Mouse (Mus musculus): Measurements from ENCODE around the gene Zfp148. TPM values are rescaled to one million over a fixed set of nuclear protein-coding genes. Genes with fewer than 3 reads are reported as not detected.

Zfp148 gene
- polyA plus RNA-seq, 1 experiment from 2014 or later: 30.3 TPM

DNA sequence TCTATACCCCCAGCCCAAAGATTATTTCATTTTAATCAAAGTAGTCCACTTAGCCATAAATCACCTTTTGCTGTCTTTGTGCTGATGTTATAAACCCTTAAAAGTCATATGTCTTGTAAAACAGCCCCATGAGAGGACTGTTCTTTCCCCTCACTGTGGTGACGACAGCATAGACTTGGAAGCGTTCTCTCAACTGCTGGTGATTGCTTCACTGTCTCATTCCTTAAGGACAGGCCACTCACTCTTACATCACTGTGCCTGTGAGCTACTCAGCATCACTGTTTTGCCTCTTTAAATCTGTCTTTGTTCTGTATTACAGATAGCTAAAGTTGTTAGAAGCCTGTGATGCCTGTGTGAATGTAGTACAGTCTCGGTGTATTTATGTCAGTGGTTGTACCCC lies 80.8 kb downstream of the Zfp148 start:
- TF ChIP-seq EP300 (IDR thresholded peaks at IDR 0.05) (no peak), CTCF (IDR thresholded peaks at IDR 0.05) (no peak)
- 53% methylated on average over 3 of the region's 3 CpGs for WGBS
- peaks cover 12% of the 10 kb centered on the region; the same call in 1 of the 2 replicates for H3K36me3 ChIP-seq (ENCODE audit: insufficient read depth, low read length)
- DNase-seq (ENCODE audit: low spot score) (peak; percentile 79), ATAC-seq (peak; percentile 74)
- no peaks in the 10 kb centered on the region for H3K9me3 ChIP-seq (ENCODE audit: low read length)
- H3K27me3 ChIP-seq (replicated peaks; ENCODE audit: insufficient read depth, low read length): no peaks in the 10 kb centered on the region
- H3K4me2 ChIP-seq (replicated peaks; ENCODE audit: low read depth, low read length): no peak overlapping the region
- no peak overlapping the region for H3K9ac ChIP-seq (replicated peaks; ENCODE audit: low read depth)
- no peak overlapping the region for H3K27ac ChIP-seq (ENCODE audit: low read length)
- no peak overlapping the region for H3K4me3 ChIP-seq (ENCODE audit: low read depth, low read length)
- H3K4me1 ChIP-seq (ENCODE audit: insufficient read depth, low read depth, low read length): no peaks in the 10 kb centered on the region

DNA sequence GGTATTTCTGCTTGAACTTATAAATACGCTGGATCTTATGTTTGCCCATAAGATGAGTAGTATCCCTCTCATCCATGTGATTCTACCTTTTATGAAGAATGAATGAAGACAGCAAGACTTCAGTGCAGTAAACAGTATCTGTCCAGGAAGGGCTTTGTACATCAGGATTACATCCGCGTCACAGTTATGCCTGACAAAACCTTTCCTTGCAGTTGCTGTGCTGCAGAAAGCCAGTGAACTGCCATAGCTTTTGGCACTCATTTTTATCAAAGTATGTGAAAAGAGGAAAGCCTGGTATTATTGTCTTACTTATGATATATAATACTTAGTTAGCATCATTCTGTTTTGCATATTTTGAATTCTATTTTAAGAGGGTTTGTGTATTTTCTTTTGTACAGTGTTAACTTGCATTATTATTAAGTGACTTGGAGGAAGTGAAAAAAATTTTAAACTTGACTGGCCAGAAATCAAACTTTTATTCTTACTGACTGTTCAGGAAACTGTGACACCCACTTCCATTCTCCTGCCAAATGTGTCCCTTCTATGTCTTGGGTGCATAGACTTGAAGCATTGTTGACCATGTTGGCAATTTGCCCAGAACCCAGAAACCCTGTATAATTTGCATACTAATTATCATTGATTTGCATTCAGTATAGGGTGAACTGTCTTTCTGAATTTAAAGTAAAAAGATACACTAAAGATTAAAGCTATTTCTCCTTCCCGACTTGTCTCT lies 84.0 kb downstream of the Zfp148 start:
- H3K4me1 ChIP-seq (ENCODE audit: insufficient read depth, low read depth, low read length): no peaks in the 10 kb centered on the region
- no peak overlapping the region for H3K4me2 ChIP-seq (replicated peaks; ENCODE audit: low read depth, low read length)
- DNase-seq (ENCODE audit: low spot score) (peak; percentile 40), ATAC-seq (no peak)
- WGBS: 85% methylated on average over 4 of the region's 4 CpGs
- no peak overlapping the region for H3K27ac ChIP-seq (ENCODE audit: low read length)
- H3K9me3 ChIP-seq (ENCODE audit: low read length): no peaks in the 10 kb centered on the region
- no peak overlapping the region for H3K9ac ChIP-seq (replicated peaks; ENCODE audit: low read depth)
- TF ChIP-seq EP300 (IDR thresholded peaks at IDR 0.05) (no peak), CTCF (IDR thresholded peaks at IDR 0.05) (no peak)
- H3K4me3 ChIP-seq (ENCODE audit: low read depth, low read length): no peak overlapping the region
- no peaks in the 10 kb centered on the region for H3K27me3 ChIP-seq (replicated peaks; ENCODE audit: insufficient read depth, low read length)
- H3K36me3 ChIP-seq (ENCODE audit: insufficient read depth, low read length): peaks cover 2% of the 10 kb centered on the region; the same call in 1 of the 2 replicates

DNA sequence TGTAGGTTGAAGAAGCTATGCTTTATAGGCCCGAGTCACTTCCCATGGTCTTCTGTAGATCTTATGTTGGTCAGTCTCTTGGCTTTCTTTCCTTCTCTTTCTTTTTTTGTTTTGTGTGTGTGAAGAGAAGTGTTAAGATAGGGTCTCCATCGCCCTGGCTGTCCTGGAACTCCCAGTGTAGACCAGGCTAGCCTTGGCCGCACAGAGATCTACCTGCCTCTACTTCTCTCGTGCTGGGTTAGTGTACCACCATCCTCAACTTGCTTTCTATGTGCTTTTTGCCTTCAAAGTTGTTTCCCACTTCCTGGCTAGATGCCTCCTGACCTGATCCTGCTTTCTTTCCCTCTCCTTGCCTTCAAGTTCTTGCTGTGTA lies 84.6 kb downstream of the Zfp148 start:
- Histone ChIP-seq H3K4me1 (ENCODE audit: insufficient read depth, low read depth, low read length) (no peaks in the 10 kb centered on the region), H3K27ac (ENCODE audit: low read length) (no peak overlapping the region), H3K36me3 (ENCODE audit: insufficient read depth, low read length) (no peaks in the 10 kb centered on the region), H3K9me3 (ENCODE audit: low read length) (no peaks in the 10 kb centered on the region), H3K4me3 (ENCODE audit: low read depth, low read length) (no peak overlapping the region), H3K9ac (replicated peaks; ENCODE audit: low read depth) (no peak overlapping the region), H3K4me2 (replicated peaks; ENCODE audit: low read depth, low read length) (no peak overlapping the region), H3K27me3 (replicated peaks; ENCODE audit: insufficient read depth, low read length) (no peaks in the 10 kb centered on the region)
- TF ChIP-seq CTCF (IDR thresholded peaks at IDR 0.05) (no peak), EP300 (IDR thresholded peaks at IDR 0.05) (no peak)
- ATAC-seq: no peak
- no peak for DNase-seq (ENCODE audit: low spot score)
- WGBS: 92% methylated on average over 4 of the region's 4 CpGs

DNA sequence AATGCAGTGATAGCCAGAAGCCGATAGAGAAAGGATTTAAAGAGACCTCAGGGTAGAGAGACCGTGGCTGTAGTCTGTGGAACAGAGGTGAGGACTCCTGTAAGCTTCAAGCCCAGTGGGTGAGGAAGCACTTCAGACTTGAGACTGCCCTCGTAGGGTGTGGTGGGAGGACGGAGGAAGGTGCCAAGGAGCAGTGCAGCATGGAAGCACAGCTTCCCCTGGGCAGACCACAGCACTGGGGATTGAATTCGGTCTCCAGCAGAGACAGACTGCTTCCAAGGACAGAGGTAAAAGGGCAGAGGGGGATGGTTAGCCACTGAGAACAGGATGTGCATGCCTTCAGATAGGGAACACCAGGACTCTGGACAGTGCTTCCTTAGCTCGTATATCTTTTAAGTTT lies 86.8 kb downstream of the Zfp148 start:
- ATAC-seq (no peak), DNase-seq (ENCODE audit: low spot score) (no peak)
- H3K27me3 ChIP-seq (replicated peaks; ENCODE audit: insufficient read depth, low read length): no peaks in the 10 kb centered on the region
- H3K36me3 ChIP-seq (ENCODE audit: insufficient read depth, low read length): no peaks in the 10 kb centered on the region
- no peak overlapping the region for H3K4me2 ChIP-seq (replicated peaks; ENCODE audit: low read depth, low read length)
- no peak overlapping the region for H3K9ac ChIP-seq (replicated peaks; ENCODE audit: low read depth)
- no peaks in the 10 kb centered on the region for H3K9me3 ChIP-seq (ENCODE audit: low read length)
- no peak overlapping the region for H3K4me3 ChIP-seq (ENCODE audit: low read depth, low read length)
- TF ChIP-seq CTCF (IDR thresholded peaks at IDR 0.05) (no peak), EP300 (IDR thresholded peaks at IDR 0.05) (no peak)
- H3K4me1 ChIP-seq (ENCODE audit: insufficient read depth, low read depth, low read length): no peaks in the 10 kb centered on the region
- WGBS: 58% methylated on average over 6 of the region's 6 CpGs
- no peak overlapping the region for H3K27ac ChIP-seq (ENCODE audit: low read length)

DNA sequence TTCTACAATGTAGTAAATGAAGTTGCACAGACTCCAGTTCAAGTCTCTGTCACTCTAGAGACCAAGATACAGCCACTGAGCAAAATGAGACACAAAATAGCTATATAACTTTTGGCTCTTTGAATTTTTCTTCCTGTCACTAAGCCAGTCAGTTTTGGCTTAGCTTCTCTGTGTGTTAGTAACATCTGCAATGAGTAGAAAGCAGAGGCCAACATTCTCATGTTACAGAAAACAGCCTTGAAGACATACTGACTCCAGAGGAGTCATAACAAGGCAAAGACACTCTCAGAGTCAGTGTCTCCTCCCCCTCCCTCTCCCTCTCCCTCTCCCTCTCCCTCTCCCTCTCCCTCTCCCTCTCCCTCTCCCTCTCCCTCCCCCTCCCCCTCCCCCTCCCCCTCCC lies 89.3 kb downstream of the Zfp148 start:
- Histone ChIP-seq H3K27me3 (replicated peaks; ENCODE audit: insufficient read depth, low read length) (no peaks in the 10 kb centered on the region), H3K4me1 (ENCODE audit: insufficient read depth, low read depth, low read length) (no peaks in the 10 kb centered on the region), H3K36me3 (ENCODE audit: insufficient read depth, low read length) (no peaks in the 10 kb centered on the region), H3K27ac (ENCODE audit: low read length) (no peak overlapping the region), H3K9ac (replicated peaks; ENCODE audit: low read depth) (no peak overlapping the region), H3K4me2 (replicated peaks; ENCODE audit: low read depth, low read length) (no peak overlapping the region), H3K4me3 (ENCODE audit: low read depth, low read length) (no peak overlapping the region), H3K9me3 (ENCODE audit: low read length) (no peaks in the 10 kb centered on the region)
- peak; percentile 23 for DNase-seq (ENCODE audit: low spot score)
- no peak for ATAC-seq
- TF ChIP-seq EP300 (IDR thresholded peaks at IDR 0.05) (no peak), CTCF (IDR thresholded peaks at IDR 0.05) (no peak)

DNA sequence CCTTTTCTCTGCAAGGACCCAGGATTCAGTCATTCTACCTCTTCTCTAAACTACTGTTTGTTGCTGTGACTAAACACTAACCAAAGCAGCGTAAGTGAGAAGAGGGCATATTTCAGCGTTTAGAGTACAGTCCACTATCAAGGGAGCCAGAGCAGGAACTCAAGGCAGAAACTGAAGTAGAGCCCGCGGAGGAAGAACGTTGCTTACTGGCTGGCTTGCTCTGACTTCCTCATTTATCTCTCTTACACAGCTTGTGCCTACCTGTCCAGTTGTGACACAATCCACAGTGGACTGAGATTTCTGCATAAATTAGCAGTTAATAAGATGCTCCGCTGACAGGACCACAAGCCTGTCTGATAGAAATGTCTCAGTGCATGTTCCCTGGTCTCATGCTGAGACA lies 93.7 kb downstream of the Zfp148 start:
- ATAC-seq (no peak), DNase-seq (ENCODE audit: low spot score) (no peak)
- H3K4me2 ChIP-seq (replicated peaks; ENCODE audit: low read depth, low read length): no peak overlapping the region
- H3K9me3 ChIP-seq (ENCODE audit: low read length): no peaks in the 10 kb centered on the region
- 95% methylated on average over 6 of the region's 6 CpGs for WGBS
- no peak overlapping the region for H3K27ac ChIP-seq (ENCODE audit: low read length)
- no peak overlapping the region for H3K4me3 ChIP-seq (ENCODE audit: low read depth, low read length)
- no peaks in the 10 kb centered on the region; the same call in 1 of the 2 replicates for H3K36me3 ChIP-seq (ENCODE audit: insufficient read depth, low read length)
- no peaks in the 10 kb centered on the region for H3K4me1 ChIP-seq (ENCODE audit: insufficient read depth, low read depth, low read length)
- no peak overlapping the region for H3K9ac ChIP-seq (replicated peaks; ENCODE audit: low read depth)
- TF ChIP-seq EP300 (IDR thresholded peaks at IDR 0.05) (no peak), CTCF (IDR thresholded peaks at IDR 0.05) (no peak)
- H3K27me3 ChIP-seq (replicated peaks; ENCODE audit: insufficient read depth, low read length): no peaks in the 10 kb centered on the region

DNA sequence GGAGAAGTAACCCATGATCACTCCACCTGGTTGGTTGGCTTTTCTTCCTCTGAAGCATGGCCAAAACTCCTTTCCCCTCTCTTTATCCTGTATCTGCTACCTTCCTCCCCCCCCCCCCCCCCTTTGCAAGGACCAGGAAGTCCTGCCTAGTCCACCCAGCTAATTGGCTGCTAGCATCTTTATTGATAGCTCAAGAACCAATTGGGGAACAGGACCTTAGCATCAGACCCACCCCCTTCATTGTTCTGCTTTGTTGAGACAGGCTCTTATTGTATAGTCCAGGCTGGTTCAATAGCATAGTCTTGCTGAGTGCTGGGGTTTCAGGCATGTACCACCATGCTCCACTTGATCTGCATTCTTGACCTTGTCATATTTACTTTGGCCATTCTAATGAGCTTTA lies 99.3 kb downstream of the Zfp148 start:
- H3K9ac ChIP-seq (replicated peaks; ENCODE audit: low read depth): no peak overlapping the region
- DNase-seq (ENCODE audit: low spot score) (no peak), ATAC-seq (no peak)
- H3K27me3 ChIP-seq (replicated peaks; ENCODE audit: insufficient read depth, low read length): no peaks in the 10 kb centered on the region
- no peaks in the 10 kb centered on the region for H3K9me3 ChIP-seq (ENCODE audit: low read length)
- no peaks in the 10 kb centered on the region for H3K4me1 ChIP-seq (ENCODE audit: insufficient read depth, low read depth, low read length)
- H3K4me2 ChIP-seq (replicated peaks; ENCODE audit: low read depth, low read length): no peak overlapping the region
- peaks cover 5% of the 10 kb centered on the region; the same call in 1 of the 2 replicates for H3K36me3 ChIP-seq (ENCODE audit: insufficient read depth, low read length)
- no peak overlapping the region for H3K4me3 ChIP-seq (ENCODE audit: low read depth, low read length)
- H3K27ac ChIP-seq (ENCODE audit: low read length): no peak overlapping the region
- no peak for TF ChIP-seq CTCF (IDR thresholded peaks at IDR 0.05)
- TF ChIP-seq EP300 (IDR thresholded peaks at IDR 0.05): no peak
